Mouse (Mus musculus) inflammation-experienced regulatory T-cells, adult 16 weeks (primary cell): ENCODE measurements around the gene Ssxb8. TPM values are rescaled to one million over a fixed set of nuclear protein-coding genes. Genes with fewer than 3 reads are reported as not detected.

Source experiments
- polyA plus RNA-seq: library from polyadenylated mRNA; unstranded; fragments of 100-300 nt; shearing (Covaris generic); gene quantifications from one replicate; pipeline ENCODE4 v1.2.1, GENCODE M21; 2017

Gene Ssxb8
- polyA plus RNA-seq = not detected

GRCm38 (mm10) chrX:8690744-8691143 is at the start of gene Ssxb8:
Gene Ssxb8 (minus strand): TSS chrX:8690844.

Other genes starting within 250 kb of the Ssxb8 start
- gene Ssxb2, start 229.1 kb downstream of the Ssxb8 start, polyA plus RNA-seq = not detected
- gene Gm14459, start 165.9 kb downstream of the Ssxb8 start, polyA plus RNA-seq = not detected
- gene Ssxb6, start 142.6 kb downstream of the Ssxb8 start, polyA plus RNA-seq = not detected
- gene Ssxb3, start 99.0 kb downstream of the Ssxb8 start, polyA plus RNA-seq = not detected
- gene Ssx9, start 57.6 kb upstream of the Ssxb8 start, polyA plus RNA-seq = not detected
- gene Ssxb5, start 112.8 kb upstream of the Ssxb8 start, polyA plus RNA-seq = not detected
- gene Gm6592, start 153.2 kb upstream of the Ssxb8 start, polyA plus RNA-seq = not detected
- gene Gm5751, start 183.4 kb upstream of the Ssxb8 start, polyA plus RNA-seq = not detected
- 0.33 TPM for gene B630019K06Rik, start 201.5 kb upstream of the Ssxb8 start, polyA plus RNA-seq